Mouse (Mus musculus) adrenal gland, adult 2 months (tissue): ENCODE data around the gene Samd1. TPM values are rescaled to one million over a fixed set of nuclear protein-coding genes. Genes with fewer than 3 reads are reported as not detected.

ENCODE experiments used
- microRNA-seq, 2 experiments: library from miRNA; unstranded; fragments of <30 nt; microRNA quantifications; one replicate each; pipeline ENCODE4 v1.2.0; 2021
- polyA plus RNA-seq: library from polyadenylated mRNA; depleted of rRNA; stranded (reverse); fragments of >200 nt; gene quantifications from 2 replicates; pipeline ENCODE4 v1.2.3, GENCODE M21; 2012; rRNA removed
- total RNA-seq, 2 experiments: library from RNA; stranded (reverse); gene quantifications; 2 replicates each; pipeline ENCODE4 v1.2.3; 2021

Samd1 gene
- total and polyA plus RNA-seq, 3 experiments, result 27.1 to 45.3 (median 37.6) TPM

Small RNA genes lying within 50 kb of the gene (microRNA-seq; reads per million reads assigned to microRNA genes)
- gene Mir1199 (0.22 to 0.83 reads per million in 2 experiments), gene Mir8111 (4.4 to 6.6 reads per million in 2 experiments)

Other genes with a start within 250 kb of the Samd1 start
- 10 to 100 TPM; 58.4 to 97.0 TPM for gene Adgrl1, start 97.6 kb upstream of the Samd1 start, total RNA-seq
- 101 and 112 TPM in 2 replicates for gene Adgrl1, start 97.6 kb upstream of the Samd1 start, polyA plus RNA-seq
- 1 to 10 TPM; 1.7 to 1.9 TPM for gene Gm10644, start 42.5 kb upstream of the Samd1 start, total RNA-seq
- gene Gm10644, start 42.5 kb upstream of the Samd1 start, polyA plus RNA-seq, result 2.5 and 3.7 TPM in 2 replicates
- 1 to 10 TPM; 2.5 to 3.4 TPM for gene Asf1b, start 42.2 kb upstream of the Samd1 start, total RNA-seq
- 13.6 and 15.4 TPM in 2 replicates for gene Asf1b, start 42.2 kb upstream of the Samd1 start, polyA plus RNA-seq
- gene Prkaca, start 24.7 kb upstream of the Samd1 start, total RNA-seq, result 100 to 1,000 TPM; 269 to 327 TPM
- gene Prkaca, start 24.7 kb upstream of the Samd1 start, polyA plus RNA-seq, result 125 and 154 TPM in 2 replicates
- gene 1700067K01Rik, start 3.8 kb downstream of the Samd1 start, total RNA-seq, result under 1 TPM; 0.21 to 0.46 TPM
- 0.13 and 0.66 TPM in 2 replicates for gene 1700067K01Rik, start 3.8 kb downstream of the Samd1 start, polyA plus RNA-seq
- not detected for gene 2210011C24Rik, start 14.5 kb downstream of the Samd1 start, total RNA-seq
- 0.19 and 0.87 TPM in 2 replicates for gene 2210011C24Rik, start 14.5 kb downstream of the Samd1 start, polyA plus RNA-seq
- gene Palm3, start 23.8 kb downstream of the Samd1 start, total RNA-seq, result 1 to 10 TPM in 1 of 2 experiments, under 1 TPM in 1; 0.26 to 2.5 TPM
- gene Palm3, start 23.8 kb downstream of the Samd1 start, polyA plus RNA-seq, result 0.59 and 1.2 TPM in 2 replicates
- gene Il27ra, start 44.9 kb downstream of the Samd1 start, total RNA-seq, result 1 to 10 TPM; 2.0 to 2.5 TPM
- 2.0 and 2.7 TPM in 2 replicates for gene Il27ra, start 44.9 kb downstream of the Samd1 start, polyA plus RNA-seq
- gene Rln3, start 47.3 kb downstream of the Samd1 start, total RNA-seq, result not detected
- gene Rln3, start 47.3 kb downstream of the Samd1 start, polyA plus RNA-seq, result 0.36 and 0.46 TPM in 2 replicates
- 1 to 10 TPM; 1.6 to 4.1 TPM for gene Gm10643, start 67.5 kb downstream of the Samd1 start, total RNA-seq
- gene Gm10643, start 67.5 kb downstream of the Samd1 start, polyA plus RNA-seq, result 0.36 and 0.55 TPM in 2 replicates
- 10 to 100 TPM; 17.1 to 19.9 TPM for gene Rfx1, start 69.2 kb downstream of the Samd1 start, total RNA-seq
- 34.5 and 36.6 TPM in 2 replicates for gene Rfx1, start 69.2 kb downstream of the Samd1 start, polyA plus RNA-seq
- gene Dcaf15, start 107.1 kb downstream of the Samd1 start, total RNA-seq, result 10 to 100 TPM; 14.4 to 18.2 TPM
- 60.2 and 62.7 TPM in 2 replicates for gene Dcaf15, start 107.1 kb downstream of the Samd1 start, polyA plus RNA-seq
- under 1 TPM; 0.23 to 0.31 TPM for gene Podnl1, start 128.3 kb downstream of the Samd1 start, total RNA-seq
- gene Podnl1, start 128.3 kb downstream of the Samd1 start, polyA plus RNA-seq, result 2.4 and 2.5 TPM in 2 replicates
- 10 to 100 TPM; 28.5 to 39.0 TPM for gene Cc2d1a, start 150.3 kb downstream of the Samd1 start, total RNA-seq
- gene Cc2d1a, start 150.3 kb downstream of the Samd1 start, polyA plus RNA-seq, result 35.8 and 37.1 TPM in 2 replicates
- under 1 TPM; 0.17 to 0.35 TPM for gene 4930432K21Rik, start 150.4 kb downstream of the Samd1 start, total RNA-seq
- 0.44 and 0.48 TPM in 2 replicates for gene 4930432K21Rik, start 150.4 kb downstream of the Samd1 start, polyA plus RNA-seq
- gene Nanos3, start 187.5 kb downstream of the Samd1 start, total RNA-seq, result 1 to 10 TPM; 1.1 to 1.3 TPM
- gene Nanos3, start 187.5 kb downstream of the Samd1 start, polyA plus RNA-seq, result 0.36 and 1.0 TPM in 2 replicates
- 10 to 100 TPM; 31.4 to 55.6 TPM for gene Zswim4, start 239.4 kb downstream of the Samd1 start, total RNA-seq
- 66.3 and 76.1 TPM in 2 replicates for gene Zswim4, start 239.4 kb downstream of the Samd1 start, polyA plus RNA-seq